Mouse (Mus musculus) heart, postnatal 0 days (tissue): Measurements from ENCODE around the gene Nucks1.

Experiments used
- CTCF ChIP-seq: IDR thresholded peaks from 2 replicates; pipeline ENCODE4 v1.5.1; 2016; ENCODE audit warnings: antibody characterized with exemption, control low read depth, low read depth
- EP300 ChIP-seq: IDR thresholded peaks from 2 replicates; pipeline ENCODE4 v1.6.1; 2016; ENCODE audit warnings: antibody characterized with exemption, low read depth

GRCm38 (mm10) chr1:131945674-131946440 is 35.5 kb downstream of the Nucks1 start:
- no peak for TF ChIP-seq EP300
- no peak for TF ChIP-seq CTCF
